Mouse (Mus musculus): Measurements from ENCODE around the gene Zbtb43. TPM values are rescaled to one million over a fixed set of nuclear protein-coding genes. Genes with fewer than 3 reads are reported as not detected.

The Zbtb43 gene
- total RNA-seq, 1 experiment from 2014 or later: 22.1 TPM

DNA sequence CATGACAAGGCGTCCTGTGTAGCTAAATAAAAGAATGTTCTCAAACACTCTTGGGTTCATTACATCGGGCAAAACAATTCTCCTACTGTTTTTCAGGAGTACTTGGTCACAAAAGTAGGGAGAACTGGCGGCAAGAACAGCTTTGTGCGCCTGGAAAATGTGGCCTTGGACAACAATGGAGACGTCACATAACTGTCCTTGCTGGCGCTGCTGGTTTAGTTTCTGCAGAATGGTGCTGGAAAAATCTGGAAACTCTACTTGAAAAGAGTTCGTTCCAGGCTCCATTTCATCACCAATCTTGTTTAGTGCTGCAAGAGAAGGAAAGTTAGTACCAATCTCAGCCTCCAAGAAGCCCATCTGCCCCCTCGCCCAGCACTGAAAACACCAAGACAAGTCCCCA, 13.5 kb downstream of the Zbtb43 start:
- peak; percentile 51 for DNase-seq

DNA sequence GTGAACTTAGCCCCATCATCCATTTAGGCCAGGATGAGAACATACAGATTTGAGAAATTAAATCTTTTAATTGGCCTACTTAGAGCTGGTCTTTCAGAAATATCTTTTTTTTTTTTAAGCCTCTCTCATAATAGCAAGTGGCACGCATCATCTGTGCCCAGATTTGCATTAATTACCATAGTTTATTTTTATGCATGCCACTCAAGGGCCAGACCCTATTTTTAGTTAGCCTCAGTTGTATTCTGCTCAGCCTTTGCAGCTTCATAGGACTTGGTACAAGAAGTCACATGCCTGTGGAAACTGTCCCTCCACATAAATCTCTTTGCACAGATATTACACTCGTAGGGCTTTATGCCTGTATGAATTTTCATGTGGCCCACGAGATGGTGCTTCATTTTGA, 14.9 kb downstream of the Zbtb43 start:
- DNase-seq: no peak

DNA sequence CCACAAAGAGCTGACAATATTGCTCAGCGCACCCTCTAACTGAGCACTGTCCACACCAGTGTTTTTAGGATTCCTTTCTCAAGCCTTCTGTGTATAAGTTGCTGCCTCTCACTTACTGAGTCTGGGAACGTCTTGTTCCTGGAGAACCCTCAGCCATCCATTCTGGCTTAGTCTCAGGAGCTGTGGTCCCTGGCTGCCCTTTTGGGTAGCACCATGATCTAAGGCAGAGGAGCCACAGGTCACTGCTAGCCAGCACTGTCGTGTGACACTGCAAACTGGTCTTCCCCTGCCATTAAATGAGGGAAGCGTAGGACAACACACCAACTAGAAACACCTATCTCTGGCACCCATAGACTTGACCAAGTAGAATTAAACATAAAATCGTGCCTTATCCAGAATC, 15.6 kb downstream of the Zbtb43 start:
- DNase-seq: no peak

DNA sequence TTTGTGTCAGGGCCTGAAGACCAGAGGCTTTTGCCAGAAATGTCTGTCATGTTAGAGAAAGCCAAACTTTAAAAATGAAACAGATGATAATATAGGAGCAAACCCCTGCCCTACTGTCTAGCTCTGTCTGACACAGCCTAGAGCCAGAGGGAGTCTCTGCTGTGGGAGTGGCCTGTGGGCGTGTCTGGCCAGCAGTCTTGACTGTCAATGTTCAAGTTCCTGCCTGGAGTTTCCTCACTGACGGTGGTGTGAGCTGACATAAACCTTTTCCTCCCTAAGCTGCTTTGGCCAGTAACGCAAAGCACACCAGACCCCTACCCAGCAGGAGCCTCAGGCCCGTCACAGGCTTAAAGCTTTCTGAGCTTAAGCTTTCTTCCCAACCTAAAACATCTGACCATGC, 16.2 kb downstream of the Zbtb43 start:
- peak; percentile 79 for DNase-seq

DNA sequence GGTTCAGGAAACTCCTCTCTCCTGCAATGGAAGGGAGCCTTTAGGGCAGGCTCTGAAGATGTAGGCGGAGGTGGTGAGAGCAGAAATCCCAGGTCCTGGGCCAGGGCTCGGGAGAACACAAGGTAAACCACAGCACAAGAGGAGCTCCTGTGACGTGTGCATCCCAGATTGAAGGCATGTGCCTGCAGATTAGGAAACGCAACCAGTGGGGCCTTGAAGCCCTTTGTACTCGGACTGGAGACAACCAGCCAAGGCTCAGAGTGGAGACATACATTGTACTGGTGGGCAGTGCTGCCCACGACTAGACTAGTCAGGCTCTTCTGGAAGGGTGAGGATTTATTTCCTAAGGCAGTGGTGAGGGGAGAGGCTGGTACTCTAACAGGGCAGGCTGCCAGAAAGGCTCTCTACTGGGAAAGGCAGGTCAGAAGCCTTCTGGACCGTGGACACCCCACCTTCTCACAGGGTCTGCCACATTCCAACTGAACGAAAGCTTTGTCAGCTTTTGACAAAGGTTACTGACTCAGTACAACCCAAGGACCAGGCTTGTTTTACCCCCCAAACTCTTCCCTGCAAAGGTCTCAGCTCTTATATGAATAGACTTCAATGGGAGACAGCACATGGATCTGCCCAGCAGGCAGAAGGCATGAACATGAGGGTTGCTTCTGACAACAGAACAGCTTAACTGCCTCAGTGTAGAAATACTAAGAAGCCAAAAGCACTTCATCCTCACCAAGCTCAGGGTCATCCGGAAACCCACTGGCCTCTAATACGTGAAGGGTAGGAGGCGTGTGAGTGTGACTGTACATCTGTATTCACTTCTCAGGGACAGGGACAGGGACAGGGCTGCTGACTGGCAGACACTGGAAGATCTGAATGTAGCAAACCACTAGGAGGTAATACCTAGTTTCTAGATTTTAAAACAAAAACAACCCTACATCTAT, 17.1 kb downstream of the Zbtb43 start:
- DNase-seq: peak; percentile 67

DNA sequence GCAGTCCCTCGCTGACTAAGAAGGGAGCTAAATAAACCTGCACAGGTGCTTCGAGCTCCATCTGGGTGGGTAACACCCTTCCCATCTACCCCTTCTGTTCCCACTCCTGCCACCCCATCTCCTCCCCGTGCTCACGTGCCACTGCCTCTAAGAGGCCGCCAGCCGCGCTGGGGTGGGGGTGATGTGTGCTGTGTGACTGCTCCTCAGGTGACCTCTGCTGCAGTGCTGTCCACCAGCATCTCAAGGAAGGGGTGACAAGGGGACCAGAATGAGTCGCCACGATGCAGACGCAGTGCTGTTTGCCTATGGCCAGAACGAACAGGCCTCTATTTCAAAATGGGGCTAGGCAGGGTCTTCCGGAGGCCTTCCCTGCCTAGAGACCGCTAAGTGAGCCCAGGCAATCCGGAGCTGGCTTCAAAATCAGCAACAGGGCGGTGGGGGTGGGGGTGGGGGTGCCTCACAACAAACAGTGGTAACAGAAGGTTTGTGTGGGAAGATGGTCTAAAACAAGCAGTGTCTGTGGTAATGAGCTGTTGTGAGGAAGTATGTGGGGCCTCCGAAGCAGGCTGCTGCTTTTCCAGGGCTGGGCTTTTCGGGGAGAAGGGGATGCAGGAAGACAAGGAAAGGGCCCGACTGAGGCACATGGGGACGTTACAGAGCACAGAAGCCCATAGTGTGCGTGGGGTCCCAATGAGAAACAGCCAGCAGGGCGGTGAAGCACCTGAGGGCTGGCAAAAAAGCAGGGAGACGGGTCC, 19.1 kb downstream of the Zbtb43 start:
- no peak for DNase-seq

DNA sequence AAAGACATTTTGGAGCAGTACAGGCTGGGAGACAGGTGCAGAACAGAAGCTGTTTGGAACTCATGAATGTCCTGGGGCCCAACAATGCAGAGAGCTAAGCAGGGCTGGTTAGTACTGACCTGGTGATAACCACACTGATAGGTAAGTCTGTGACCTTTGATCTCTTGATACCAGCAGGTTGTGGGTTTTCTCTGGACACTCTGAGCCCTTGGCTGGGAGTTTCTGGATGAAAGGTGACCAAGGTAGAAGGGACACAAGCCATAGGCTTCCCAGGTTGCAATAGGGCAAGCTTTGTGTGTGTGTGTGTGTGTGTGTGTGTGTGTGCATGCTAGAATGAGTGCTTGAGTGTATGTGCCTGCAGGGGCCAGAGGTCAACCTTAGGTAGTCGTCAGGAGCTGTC, 21.6 kb downstream of the Zbtb43 start:
- DNase-seq: no peak

DNA sequence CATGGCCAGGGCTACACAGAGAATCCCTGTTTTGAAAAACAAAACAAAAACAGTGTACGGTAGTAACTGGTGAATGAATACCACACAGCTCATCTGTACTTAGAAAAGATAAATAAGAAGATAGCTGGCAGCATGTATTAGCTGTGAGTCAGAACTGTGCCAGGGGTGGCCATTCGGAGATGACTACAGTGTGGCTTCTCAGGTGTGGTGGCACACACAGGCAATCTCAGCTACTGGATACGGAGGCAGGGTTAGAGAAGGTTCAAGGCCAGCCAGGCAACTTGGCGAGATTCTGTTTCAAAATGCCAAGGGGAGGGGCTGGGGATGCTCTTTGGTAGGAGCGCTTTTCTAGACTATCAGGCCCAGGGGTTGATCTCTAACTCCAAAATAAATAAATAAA, 22.6 kb downstream of the Zbtb43 start:
- no peak for DNase-seq

DNA sequence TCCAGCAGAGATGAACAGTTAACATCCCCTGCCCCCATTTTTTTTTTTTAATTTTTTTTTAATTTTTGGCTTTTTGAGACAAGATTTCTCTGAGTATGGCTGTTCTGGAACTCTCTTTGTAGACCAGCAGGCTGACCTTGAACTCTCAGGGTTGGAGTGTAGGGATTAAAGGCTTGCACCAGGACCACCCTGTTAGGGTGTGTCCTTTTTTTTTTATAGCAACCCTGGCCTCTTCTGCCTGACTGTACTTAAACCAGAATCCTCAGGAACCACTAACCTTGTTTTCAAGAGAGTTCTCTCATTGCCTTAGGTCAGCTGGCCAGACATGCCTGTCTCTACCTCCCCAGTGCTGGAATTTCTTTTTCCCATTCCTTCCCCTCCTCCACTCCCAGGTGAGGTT, 23.5 kb downstream of the Zbtb43 start:
- no peak for DNase-seq

DNA sequence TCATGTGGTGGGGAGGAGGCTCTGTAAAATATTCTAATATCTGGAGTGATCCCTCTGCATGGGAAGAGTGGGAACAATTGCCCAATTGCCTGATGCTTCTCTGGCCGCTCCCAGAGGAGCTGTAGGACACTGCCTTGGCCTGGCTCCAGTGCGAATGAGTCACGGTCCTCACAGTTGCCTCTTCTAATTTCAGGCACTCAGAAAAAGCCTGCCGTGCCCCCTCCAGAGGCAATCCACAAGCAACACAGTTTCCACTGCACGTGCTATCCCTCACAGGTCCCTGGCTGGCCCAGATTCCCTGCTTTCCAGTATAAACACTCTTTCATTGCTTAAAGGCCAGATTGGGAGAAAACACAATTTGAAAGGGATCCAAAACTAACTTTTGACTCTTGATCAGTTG, 24.0 kb downstream of the Zbtb43 start:
- peak; percentile 96 for DNase-seq

DNA sequence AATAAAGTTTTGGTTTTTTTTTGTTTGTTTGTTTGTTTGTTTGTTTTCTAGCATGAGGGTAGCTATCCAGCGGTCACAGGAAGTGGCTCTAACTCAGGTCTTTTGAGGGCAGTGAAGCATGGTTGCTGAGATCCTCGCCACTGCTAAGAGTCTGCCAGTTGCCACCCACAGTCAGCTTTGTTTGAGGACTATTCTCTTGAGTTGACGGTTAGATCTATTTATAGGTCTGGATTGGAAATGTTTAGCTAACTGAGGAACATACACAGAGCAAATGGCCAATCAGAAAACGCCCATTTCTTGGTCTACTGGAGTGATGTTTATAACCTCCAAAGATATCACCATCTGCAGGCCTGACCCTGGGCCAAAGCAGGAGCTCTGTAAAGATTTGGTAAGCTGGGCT, 25.7 kb downstream of the Zbtb43 start:
- no peak for DNase-seq

DNA sequence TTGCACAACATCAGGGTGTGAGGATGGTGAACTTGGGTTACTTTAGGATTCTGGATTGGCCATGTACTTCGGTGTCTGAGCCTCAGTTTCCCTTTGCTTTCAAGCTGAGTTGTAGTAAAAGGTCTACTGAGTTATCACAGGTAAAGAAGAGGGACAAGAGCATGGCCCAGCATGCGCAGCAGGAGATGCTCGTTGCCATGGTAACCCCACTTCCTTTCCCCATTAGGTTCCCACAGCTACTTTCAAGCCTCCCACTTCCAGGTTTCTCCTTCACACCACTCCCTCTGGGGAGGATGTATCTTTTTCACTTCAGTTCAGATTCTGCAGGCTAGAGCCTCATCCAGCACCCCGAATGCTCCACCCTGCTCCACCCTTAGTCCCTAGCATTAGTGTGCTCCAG, 27.5 kb downstream of the Zbtb43 start:
- no peak for DNase-seq

DNA sequence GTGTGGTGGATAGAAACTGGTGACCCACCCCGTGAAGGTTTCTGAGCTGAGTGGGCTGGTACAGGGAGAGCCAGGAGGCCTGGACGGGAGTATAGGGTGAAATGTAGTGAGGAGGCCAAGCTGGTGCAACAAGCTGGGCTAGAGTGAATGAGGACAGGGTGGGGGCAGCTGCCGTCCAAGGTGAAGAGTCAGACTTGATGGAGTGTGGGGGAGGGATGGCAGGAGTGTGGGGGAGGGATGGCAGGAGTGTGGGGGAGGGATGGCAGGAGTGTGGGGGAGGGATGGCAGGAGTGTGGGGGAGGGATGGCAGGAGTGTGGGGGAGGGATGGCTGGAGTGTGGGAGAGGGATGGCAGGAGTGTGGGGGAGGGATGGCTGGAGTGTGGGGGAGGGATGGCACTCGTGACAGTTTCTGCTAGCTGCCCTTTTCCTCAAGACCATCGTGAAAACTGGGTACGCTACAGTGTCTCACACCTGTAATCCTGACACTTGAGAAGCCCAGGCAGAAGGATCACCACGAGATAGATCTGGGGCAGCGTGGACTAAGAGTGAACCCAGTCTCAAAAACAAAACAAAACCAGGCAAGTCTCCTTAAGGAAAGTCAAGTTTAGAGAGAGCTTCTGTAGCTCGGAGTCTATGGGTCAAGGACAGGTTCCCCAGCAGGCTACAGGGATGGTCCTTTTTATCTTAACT, 28.2 kb downstream of the Zbtb43 start:
- no peak for DNase-seq

DNA sequence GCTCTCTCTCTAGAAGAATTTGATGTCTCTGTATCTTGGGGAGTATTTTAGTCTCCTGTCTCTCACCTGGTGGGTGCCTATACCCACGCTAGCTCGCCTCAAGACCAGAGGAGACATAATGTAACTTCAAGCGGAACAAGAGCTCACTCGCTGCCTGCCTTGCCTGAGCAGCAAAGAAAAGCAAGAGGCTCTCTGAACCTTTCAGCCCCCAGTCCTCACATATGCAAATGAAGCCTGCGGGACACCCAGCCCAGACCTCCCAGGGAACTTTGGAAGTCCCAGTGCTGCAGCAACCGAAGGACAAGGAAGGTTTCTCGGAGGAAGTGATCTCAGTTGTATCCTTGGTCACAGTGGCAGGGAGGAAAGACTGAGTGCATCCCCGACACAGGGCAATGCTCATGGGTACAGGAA, 28.9 kb downstream of the Zbtb43 start:
- no peak for DNase-seq

DNA sequence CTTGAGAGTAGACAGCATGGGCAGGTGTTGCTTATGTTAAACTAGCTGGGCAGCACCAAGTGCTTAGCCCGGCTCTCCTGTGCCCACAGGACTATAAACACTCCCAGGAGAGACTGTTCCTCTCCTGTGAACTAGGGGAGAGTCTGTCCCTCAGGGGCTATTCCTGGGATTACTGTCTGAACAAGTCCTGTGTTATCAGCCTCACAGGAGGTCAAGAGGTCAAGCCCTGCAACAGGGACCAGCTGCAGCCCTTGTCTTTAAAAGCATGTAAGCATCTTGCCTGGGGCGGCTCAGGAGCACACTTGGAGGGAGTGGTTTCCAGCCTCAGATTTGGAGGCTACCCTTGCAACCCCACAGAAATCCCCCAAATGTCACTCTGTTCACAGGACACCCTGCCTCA, 30.0 kb downstream of the Zbtb43 start:
- DNase-seq: no peak

DNA sequence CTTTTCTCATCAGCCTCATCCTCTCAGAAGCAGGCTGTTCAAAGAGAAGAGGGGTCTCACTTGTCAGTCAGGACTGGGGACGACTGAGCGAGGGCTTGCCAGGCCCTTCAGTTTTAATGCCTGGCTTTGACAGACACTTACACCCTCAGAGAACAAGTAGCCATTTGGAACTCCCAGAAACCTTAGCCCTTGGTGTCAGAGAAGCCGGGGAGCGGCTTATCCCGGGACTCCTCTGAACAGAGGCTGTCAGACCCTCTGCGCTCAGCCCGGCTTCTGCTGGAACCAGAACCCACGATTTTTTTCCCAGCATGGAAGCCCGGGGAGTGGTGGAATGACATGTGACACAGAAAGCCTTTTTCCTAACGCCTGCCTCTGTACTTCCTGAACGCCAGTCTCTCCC, 31.2 kb downstream of the Zbtb43 start:
- DNase-seq: no peak

DNA sequence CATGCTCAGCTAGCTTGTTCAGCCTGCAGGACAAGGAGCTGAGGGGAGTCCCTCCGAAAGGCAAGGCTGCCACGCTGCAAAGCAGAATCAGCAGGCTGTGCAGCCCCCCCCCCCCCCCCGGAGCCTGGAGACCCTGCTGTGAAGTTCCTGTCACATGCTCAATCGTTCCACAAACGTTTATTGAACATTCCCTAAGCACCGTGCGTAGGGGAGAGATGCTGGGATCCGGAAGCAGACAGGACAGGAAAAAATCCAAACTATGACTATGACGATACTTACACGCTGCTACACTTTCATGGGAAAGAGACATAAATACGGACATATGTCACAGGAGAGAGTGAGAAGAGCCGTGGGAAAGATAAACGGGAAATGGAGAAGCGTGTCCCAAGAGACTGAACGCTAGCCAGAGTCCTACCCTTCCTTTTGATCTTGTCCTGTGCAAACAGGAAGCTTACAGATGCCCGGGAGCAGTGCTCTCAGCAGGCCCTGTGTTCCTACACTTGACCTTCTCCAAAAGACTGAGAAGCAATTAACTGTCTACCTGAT, 32.3 kb downstream of the Zbtb43 start:
- no peak for DNase-seq

DNA sequence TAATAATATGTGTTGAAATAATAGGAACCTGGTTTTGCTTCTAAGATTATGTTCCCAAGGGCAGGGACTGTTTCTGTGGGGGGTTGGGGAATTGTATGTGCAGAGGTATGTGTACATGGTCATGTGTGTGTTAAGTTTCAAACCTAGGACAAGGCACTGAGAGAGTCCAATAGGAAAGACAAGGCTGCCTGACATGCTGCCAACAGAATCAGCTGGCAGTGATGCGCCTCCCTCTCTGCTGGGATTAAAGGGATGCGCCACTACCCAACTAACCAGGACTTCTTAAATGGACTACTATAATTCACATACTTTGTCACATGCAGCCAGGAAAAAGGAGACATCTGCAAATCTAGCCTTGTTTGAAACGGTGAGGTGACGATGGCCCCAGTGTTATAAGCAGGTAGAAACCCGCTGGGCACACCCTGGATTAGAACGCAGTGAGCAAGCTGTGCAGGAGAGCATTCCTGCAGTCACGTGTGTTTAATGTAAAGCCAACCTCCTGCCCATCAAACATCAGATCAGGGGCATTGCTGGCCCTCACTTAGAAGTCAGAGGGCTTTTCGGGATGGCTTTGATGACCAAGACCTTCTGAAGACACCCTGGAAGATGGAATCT, 33.2 kb downstream of the Zbtb43 start:
- no peak for DNase-seq

DNA sequence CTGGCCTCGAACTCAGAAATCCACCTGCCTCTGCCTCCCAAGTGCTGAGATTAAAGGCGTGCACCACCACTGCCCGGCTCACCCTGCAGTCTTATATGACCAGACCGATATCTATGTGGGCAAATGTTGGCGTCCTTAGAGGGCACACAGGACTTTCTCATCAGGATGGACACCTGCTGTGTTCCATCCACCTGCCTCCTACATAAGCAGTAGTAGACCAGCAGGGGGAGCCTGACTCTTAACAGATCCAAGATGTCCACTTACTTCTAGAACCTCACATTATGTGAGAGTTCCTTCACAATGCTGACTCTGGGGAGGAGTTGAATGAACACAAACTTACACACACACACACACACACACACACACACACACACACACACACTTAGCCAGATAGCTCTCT, 35.5 kb downstream of the Zbtb43 start:
- DNase-seq: peak; percentile 78

DNA sequence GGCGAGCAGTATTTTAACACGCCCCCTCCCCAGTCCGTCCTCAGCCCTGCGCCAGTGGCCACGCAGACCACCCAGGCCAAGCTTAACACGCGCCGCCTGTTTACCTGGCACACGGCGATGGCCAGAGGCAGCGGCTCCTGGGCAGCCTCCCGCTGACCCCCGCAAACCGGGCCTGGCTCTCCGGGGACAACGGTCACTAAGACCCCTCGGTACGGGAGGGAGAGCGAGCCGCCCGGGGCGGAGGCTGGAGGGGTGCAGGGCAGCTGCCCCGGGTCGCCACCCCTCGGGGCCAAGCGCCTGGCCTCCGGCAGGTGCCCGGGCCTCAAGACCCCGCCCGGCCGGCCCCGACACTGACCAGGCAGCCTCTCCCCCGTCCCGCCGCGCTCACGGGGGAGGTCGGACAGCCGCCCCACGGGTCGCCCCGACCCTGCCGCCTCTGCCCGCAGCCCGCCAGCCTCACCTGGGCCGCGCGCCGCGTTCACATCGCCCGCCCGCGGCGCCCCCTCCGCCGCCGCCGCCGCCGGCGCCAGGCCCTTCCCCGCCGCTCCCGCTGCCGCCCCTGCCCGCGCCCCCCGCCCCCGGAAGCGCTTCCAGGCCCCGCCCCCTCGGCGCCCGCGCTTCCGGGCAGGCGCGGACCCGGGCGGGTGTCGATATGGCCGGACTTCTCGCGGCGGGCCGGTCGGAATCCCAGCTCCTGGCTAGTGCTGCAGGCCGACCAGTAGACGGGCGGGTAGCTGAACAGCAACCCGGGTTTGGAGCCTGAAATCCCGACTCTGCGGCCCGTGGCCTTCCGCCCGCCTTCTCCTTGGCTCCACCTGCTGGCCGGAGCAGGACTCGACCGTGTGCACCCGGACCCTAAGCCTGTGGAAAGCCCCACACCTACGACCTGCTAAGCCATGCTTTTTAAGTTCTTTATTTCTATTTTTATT, 37.3 kb downstream of the Zbtb43 start, which contains the start of gene Zbtb34:
Gene Zbtb34, minus strand, starts transcription at position 554 of the 929 bp plus-strand sequence.
- peak; percentile 81 for DNase-seq
